Mouse (Mus musculus) embryonic facial prominence, embryonic 10.5 days (tissue): ENCODE results near the gene Olfr771. TPM values are rescaled to one million over a fixed set of nuclear protein-coding genes. Genes with fewer than 3 reads are reported as not detected.
"Not testable (repeated sequence)": the region's sequence is repeated elsewhere in the genome, so short reads cannot be mapped to it uniquely, and the experiment has no call there.

Experiments used
- DNase-seq: peaks from one replicate; pipeline ENCODE4 v3.0.0-alpha.2; 2017; ENCODE audit warnings: low spot score
- H3K27ac ChIP-seq: fragments of 300-500 bp; sonication (generic); replicated peaks from 2 replicates; pipeline ENCODE4 v1.5.1; 2016; ENCODE audit warnings: mild to moderate bottlenecking
- H3K27me3 ChIP-seq: fragments of 300-500 bp; sonication (generic); replicated peaks from 2 replicates; pipeline ENCODE4 v1.6.1; 2016; ENCODE audit warnings: low read depth, mild to moderate bottlenecking; ENCODE audit not compliant: poor library complexity, severe bottlenecking
- H3K36me3 ChIP-seq: fragments of 300-500 bp; sonication (generic); replicated peaks from 2 replicates; pipeline ENCODE4 v1.6.1; 2016; ENCODE audit warnings: mild to moderate bottlenecking, moderate library complexity
- H3K4me1 ChIP-seq: fragments of 300-500 bp; sonication (generic); 2 replicates; pipeline ENCODE4 v1.6.1; 2016
- H3K4me3 ChIP-seq: fragments of 300-500 bp; sonication (generic); 2 replicates; pipeline ENCODE4 v1.5.1; 2016; ENCODE audit warnings: mild to moderate bottlenecking, moderate library complexity
- H3K9me3 ChIP-seq: fragments of 300-500 bp; sonication (generic); 2 replicates; pipeline ENCODE4 v1.6.1; 2016; ENCODE audit warnings: mild to moderate bottlenecking
- WGBS: fragments of 180-500 bp; shearing (Covaris S2); methylation state at CpG from one replicate; pipeline ENCODE4 v1.1.7; 2016; 5-methylcytosine and 5-hydroxymethylcytosine counted together
- polyA plus RNA-seq: library from polyadenylated mRNA; unstranded; fragments of >200 nt; fragmentation: Nextera tagmentation; extraction: Ambion mirVana; gene quantifications from 2 replicates; pipeline ENCODE4 v1.2.1, GENCODE M21; 2016

The Olfr771 gene
- polyA plus RNA-seq: not detected in 2 replicates

DNA sequence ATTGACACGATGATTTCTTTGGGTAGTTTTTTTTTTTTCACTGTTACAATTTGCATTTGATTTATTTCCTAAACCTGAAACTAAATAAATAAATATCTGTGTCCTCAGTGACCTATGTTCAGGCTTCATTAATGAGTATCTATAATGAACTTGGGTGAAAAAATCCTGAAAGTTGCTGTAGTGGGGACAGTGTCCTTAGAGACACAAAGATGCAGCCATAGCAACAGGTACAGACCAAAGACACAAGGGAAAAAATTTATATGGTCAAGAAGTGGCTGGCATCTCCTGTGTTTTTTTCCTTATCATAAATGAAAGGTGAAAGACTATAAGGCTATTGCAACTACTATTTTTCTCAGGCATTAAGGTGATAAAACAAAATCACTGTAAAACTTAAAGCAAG, at the start of gene Olfr771:
Gene Olfr771, minus strand, starts transcription at position 101 of the 400 bp plus-strand sequence.
- Histone ChIP-seq H3K36me3 (no peaks in the 10 kb centered on the region), H3K27ac (no peak within 1 kb of the TSS), H3K4me1 (no peaks in the 10 kb centered on the region), H3K4me3 (no peak within 1 kb of the TSS), H3K9me3 (no peaks in the 10 kb centered on the region), H3K27me3 (no peaks in the 10 kb centered on the region)
- 91% methylated on average over 1 of the region's 1 CpGs for WGBS
- DNase-seq: no peak

GRCm38 (mm10) chr10:129187319-129187718, 22.8 kb upstream of the Olfr771 start, which contains the start of gene Olfr773:
TSS of gene Olfr773 (minus strand) at chr10:129187419.
- H3K27me3 ChIP-seq, H3K9me3 ChIP-seq, H3K4me1 ChIP-seq, DNase-seq, H3K27ac ChIP-seq, H3K36me3 ChIP-seq, H3K4me3 ChIP-seq: not testable (repeated sequence)

- H3K4me1 ChIP-seq, H3K27me3 ChIP-seq, H3K9me3 ChIP-seq, H3K27ac ChIP-seq, DNase-seq, H3K36me3 ChIP-seq, H3K4me3 ChIP-seq: not testable (repeated sequence)
- WGBS: 84% methylated on average over 4 of the region's 4 CpGs
Measured at GRCm38 (mm10) chr10:129177821-129178220, 13.3 kb upstream of the Olfr771 start, which contains the start of gene Olfr772. TSS of gene Olfr772 (minus strand) at chr10:129177921.

- Histone ChIP-seq H3K4me1 (no peaks in the 10 kb centered on the region), H3K4me3 (no peak within 1 kb of the TSS), H3K27me3 (no peaks in the 10 kb centered on the region), H3K9me3 (no peaks in the 10 kb centered on the region), H3K36me3 (no peaks in the 10 kb centered on the region), H3K27ac (no peak within 1 kb of the TSS)
- WGBS: 87% methylated on average over 2 of the region's 2 CpGs
- DNase-seq: no peak
Measured at GRCm38 (mm10) chr10:129138898-129139297, 25.7 kb downstream of the Olfr771 start, which contains the start of gene Olfr770. TSS of gene Olfr770 (minus strand) at chr10:129138998.

DNA sequence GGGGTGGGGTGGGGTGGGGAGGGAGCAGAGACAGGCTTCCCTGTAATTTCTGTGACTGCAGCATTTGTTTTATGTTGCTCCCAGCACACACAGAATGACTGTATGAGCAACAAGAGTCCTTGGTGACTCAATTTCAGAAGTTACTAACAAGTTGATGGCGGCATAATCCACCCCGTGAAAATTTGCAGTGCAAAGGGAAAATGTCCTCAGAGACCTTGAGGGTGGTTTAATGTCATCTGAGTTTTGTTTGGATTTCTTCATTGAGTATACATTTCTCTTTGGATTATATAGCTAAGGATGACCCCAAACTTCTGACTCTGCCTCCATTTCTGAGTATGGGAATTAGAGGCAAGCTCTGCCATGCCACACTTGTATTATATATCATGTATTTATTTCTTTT, 46.8 kb downstream of the Olfr771 start, which contains the start of gene Olfr769:
Gene Olfr769, minus strand, starts transcription at position 101 of the 400 bp plus-strand sequence.
- WGBS: 85% methylated on average over 2 of the region's 2 CpGs
- no peak within 1 kb of the TSS for H3K4me3 ChIP-seq
- H3K27me3 ChIP-seq: no peaks in the 10 kb centered on the region
- no peaks in the 10 kb centered on the region for H3K9me3 ChIP-seq
- no peaks in the 10 kb centered on the region for H3K4me1 ChIP-seq
- DNase-seq: no peak
- no peak within 1 kb of the TSS for H3K27ac ChIP-seq
- H3K36me3 ChIP-seq: no peaks in the 10 kb centered on the region

- H3K27ac ChIP-seq: no peak overlapping the region
- H3K4me3 ChIP-seq: no peak overlapping the region
- no peaks in the 10 kb centered on the region for H3K9me3 ChIP-seq
- no peak for DNase-seq
- 93% methylated on average over 3 of the region's 3 CpGs for WGBS
- no peaks in the 10 kb centered on the region for H3K36me3 ChIP-seq
- no peaks in the 10 kb centered on the region for H3K4me1 ChIP-seq
- H3K27me3 ChIP-seq: no peaks in the 10 kb centered on the region
Measured at GRCm38 (mm10) chr10:129115146-129115545, 49.4 kb downstream of the Olfr771 start.

Other genes starting within 250 kb of the Olfr771 start
- gene Rdh5, start 241.9 kb downstream of the Olfr771 start, polyA plus RNA-seq: 11.2 and 11.9 TPM in 2 replicates
- 185 and 186 TPM in 2 replicates for gene Bloc1s1, start 240.7 kb downstream of the Olfr771 start, polyA plus RNA-seq
- 1.8 and 2.7 TPM in 2 replicates for gene Itga7, start 230.9 kb downstream of the Olfr771 start, polyA plus RNA-seq
- gene Mettl7b, start 203.8 kb downstream of the Olfr771 start, polyA plus RNA-seq: not detected in 2 replicates
- not detected in 2 replicates for gene Olfr9, start 175.3 kb downstream of the Olfr771 start, polyA plus RNA-seq
- not detected in 2 replicates for gene Olfr763, start 154.0 kb downstream of the Olfr771 start, polyA plus RNA-seq
- not detected in 2 replicates for gene Olfr764-ps1, start 124.9 kb downstream of the Olfr771 start, polyA plus RNA-seq
- not detected in 2 replicates for gene Olfr765, start 114.8 kb downstream of the Olfr771 start, polyA plus RNA-seq
- not detected in 2 replicates for gene Olfr766-ps1, start 95.8 kb downstream of the Olfr771 start, polyA plus RNA-seq
- not detected in 2 replicates for gene Olfr767, start 81.8 kb downstream of the Olfr771 start, polyA plus RNA-seq
- gene Olfr768, start 65.4 kb downstream of the Olfr771 start, polyA plus RNA-seq: not detected in 2 replicates
- not detected in 2 replicates for gene Olfr769, start 46.9 kb downstream of the Olfr771 start, polyA plus RNA-seq
- gene Olfr770, start 25.8 kb downstream of the Olfr771 start, polyA plus RNA-seq: not detected in 2 replicates
- not detected in 2 replicates for gene Olfr772, start 13.2 kb upstream of the Olfr771 start, polyA plus RNA-seq
- not detected in 2 replicates for gene Olfr773, start 22.7 kb upstream of the Olfr771 start, polyA plus RNA-seq
- gene Olfr774, start 71.5 kb upstream of the Olfr771 start, polyA plus RNA-seq: not detected in 2 replicates
- not detected in 2 replicates for gene Olfr775, start 83.7 kb upstream of the Olfr771 start, polyA plus RNA-seq
- not detected in 2 replicates for gene Olfr776, start 94.4 kb upstream of the Olfr771 start, polyA plus RNA-seq
- gene Olfr777, start 106.7 kb upstream of the Olfr771 start, polyA plus RNA-seq: not detected in 2 replicates
- not detected in 2 replicates for gene Olfr780, start 153.4 kb upstream of the Olfr771 start, polyA plus RNA-seq
- gene Olfr781, start 164.1 kb upstream of the Olfr771 start, polyA plus RNA-seq: not detected in 2 replicates
- gene Olfr782, start 184.1 kb upstream of the Olfr771 start, polyA plus RNA-seq: not detected in 2 replicates
- gene Olfr784, start 219.3 kb upstream of the Olfr771 start, polyA plus RNA-seq: 0.05 and 0.06 TPM in 2 replicates
- gene Olfr785, start 240.7 kb upstream of the Olfr771 start, polyA plus RNA-seq: not detected in 2 replicates